Mouse (Mus musculus): ENCODE data around the gene AL731706.2.
"Not testable (repeated sequence)": the region's sequence is repeated elsewhere in the genome, so short reads cannot be mapped to it uniquely, and the experiment has no call there.

The AL731706.2 gene

GRCm38 (mm10) chr2:136885579-136885978 is at the start of gene AL731706.2:
Gene AL731706.2, minus strand, starts transcription at chr2:136885679.
- CTCF ChIA-PET: no interaction called here
- POLR2A ChIA-PET: no interaction called here

- ChIA-PET POLR2A (interaction anchor here in 1 of 4 experiments (2.3 kb wide), 1 partner anchor 30 kb away, joined by 22 read pairs; the partner anchor contains the start of genes AL731706.1, Mkks and Slx4ip), CTCF (no interaction called here)
These were observed 35.5 kb upstream of the AL731706.2 start for GRCm38 (mm10) chr2:136921003-136921408.

- POLR2A ChIA-PET: interaction anchor here in 3 of 4 experiments (1.1 to 2.3 kb wide), 5 partner anchors 20 to 30 kb away, joined by 4 to 22 read pairs (median 6); partner anchors contain the start of genes AL731706.1 (in 3 of the 3), Mkks (in 3 of the 3) and Slx4ip (in 3 of the 3)
- CTCF ChIA-PET: no interaction called here
These were observed 34.9 kb upstream of the AL731706.2 start for GRCm38 (mm10) chr2:136920257-136920993.

- CTCF ChIA-PET: interaction anchor here in 1 of 4 experiments (0.6 kb wide), 1 partner anchor 433 kb away, joined by 3 read pairs; no protein-coding TSS in a partner anchor
- POLR2A ChIA-PET: interaction anchor here in 3 of 4 experiments (0.5 to 2.3 kb wide), 5 partner anchors 19 to 28 kb away, joined by 4 to 22 read pairs (median 6); partner anchors contain the start of genes AL731706.1 (in 2 of the 3), Mkks (in 2 of the 3) and Slx4ip (in 2 of the 3)
These were observed 34.0 kb upstream of the AL731706.2 start for GRCm38 (mm10) chr2:136919433-136919832.

- POLR2A ChIA-PET: no interaction called here
- CTCF ChIA-PET: no interaction called here
These were observed 28.9 kb upstream of the AL731706.2 start for GRCm38 (mm10) chr2:136914334-136914902.

- POLR2A ChIA-PET: interaction anchor here in 2 of 4 experiments (0.5 to 2.4 kb wide), 4 partner anchors 21 to 886 kb away, joined by 4 to 11 read pairs (median 6); partner anchors contain the start of genes AL731706.1 (in 2 of the 2), Mkks (in 2 of the 2) and Slx4ip (in 2 of the 2)
- CTCF ChIA-PET: no interaction called here
These were observed 27.5 kb upstream of the AL731706.2 start for GRCm38 (mm10) chr2:136913021-136913420.

GRCm38 (mm10) chr2:136911958-136912411 is 26.5 kb upstream of the AL731706.2 start:
- ChIA-PET POLR2A (interaction anchor here in 3 of 4 experiments (0.8 to 2.4 kb wide), 5 partner anchors 19 to 27 kb away, joined by 3 to 11 read pairs (median 4); partner anchors contain the start of genes AL731706.1 (in 3 of the 3), Mkks (in 3 of the 3) and Slx4ip (in 2 of the 3)), CTCF (no interaction called here)

GRCm38 (mm10) chr2:136909298-136909697 is 23.8 kb upstream of the AL731706.2 start:
- ChIA-PET POLR2A (interaction anchor here in 1 of 4 experiments (1.1 kb wide), 1 partner anchor 17 kb away, joined by 3 read pairs; no protein-coding TSS in a partner anchor), CTCF (no interaction called here)

GRCm38 (mm10) chr2:136908596-136908995 is 23.1 kb upstream of the AL731706.2 start:
- ChIA-PET POLR2A (no interaction called here), CTCF (no interaction called here)

- POLR2A ChIA-PET: no interaction called here
- CTCF ChIA-PET: no interaction called here
These were observed 10.7 kb upstream of the AL731706.2 start for GRCm38 (mm10) chr2:136896131-136896530.

GRCm38 (mm10) chr2:136894494-136894893 is 9.0 kb upstream of the AL731706.2 start:
- ChIA-PET CTCF (no interaction called here), POLR2A (interaction anchor here in 1 of 4 experiments (0.6 to 0.7 kb wide), 2 partner anchors 293 to 1369 kb away, joined by 3 read pairs; no protein-coding TSS in a partner anchor)

- ChIA-PET CTCF (interaction anchor here in 1 of 4 experiments (0.8 kb wide), 1 partner anchor 21 kb away, joined by 3 read pairs; no protein-coding TSS in a partner anchor), POLR2A (interaction anchor here in 3 of 4 experiments (0.6 to 3.8 kb wide), 58 partner anchors 8 to 1235 kb away, joined by 3 to 34 read pairs (median 6); partner anchors contain the start of genes Snap25 (in 3 of the 3) and Jag1 (in 2 of the 3))
These were observed 6.5 kb upstream of the AL731706.2 start for GRCm38 (mm10) chr2:136891951-136892371.

- POLR2A ChIA-PET: interaction anchor here in 3 of 4 experiments (0.5 to 3.8 kb wide), 97 partner anchors 9 to 1245 kb away, joined by 3 to 34 read pairs (median 4); partner anchors contain the start of genes Jag1 (in 3 of the 3), Snap25 (in 3 of the 3) and Plcb4 (in 1 of the 3)
- CTCF ChIA-PET: interaction anchor here in 2 of 4 experiments (0.6 to 0.8 kb wide), 2 partner anchors 21 to 838 kb away, joined by 3 read pairs; no protein-coding TSS in a partner anchor
These were observed 5.8 kb upstream of the AL731706.2 start, which contains the start of the genes Slx4ip, AL731706.1 and Mkks for GRCm38 (mm10) chr2:136891068-136891950. Gene Slx4ip, plus strand, starts transcription at chr2:136891218. Gene AL731706.1, minus strand, starts transcription at chr2:136891389. Gene Mkks, minus strand, starts transcription at chr2:136891389.

- POLR2A ChIA-PET: interaction anchor here in 3 of 4 experiments (0.6 to 3.8 kb wide), 85 partner anchors 9 to 1244 kb away, joined by 3 to 34 read pairs (median 4); partner anchors contain the start of genes Jag1 (in 3 of the 3), Snap25 (in 3 of the 3) and Plcb4 (in 1 of the 3)
These were observed 5.2 kb upstream of the AL731706.2 start for GRCm38 (mm10) chr2:136890716-136891067.

GRCm38 (mm10) chr2:136886846-136887245 is 1.4 kb upstream of the AL731706.2 start:
- ChIA-PET POLR2A (interaction anchor here in 1 of 4 experiments (1.4 kb wide), 1 partner anchor 31 kb away, joined by 3 read pairs; no protein-coding TSS in a partner anchor), CTCF (no interaction called here)

More at GRCm38 (mm10) chr2:136890716-136891067, 5.2 kb upstream of the AL731706.2 start:
- CTCF ChIA-PET: not testable (repeated sequence)

GRCm38 (mm10) chr2:136854543-136855388 is 30.7 kb downstream of the AL731706.2 start:
- CTCF ChIA-PET: interaction anchor here in 1 of 4 experiments (0.6 kb wide), 1 partner anchor 681 kb away, joined by 3 read pairs; no protein-coding TSS in a partner anchor

GRCm38 (mm10) chr2:136850366-136850765 is 35.1 kb downstream of the AL731706.2 start:
- ChIA-PET POLR2A (interaction anchor here in 1 of 4 experiments (1.1 kb wide), 1 partner anchor 41 kb away, joined by 3 read pairs; the partner anchor contains the start of genes AL731706.1, Mkks and Slx4ip), CTCF (no interaction called here)

More at GRCm38 (mm10) chr2:136854543-136855388, 30.7 kb downstream of the AL731706.2 start:
- POLR2A ChIA-PET: interaction anchor here in 1 of 4 experiments (0.6 to 1.2 kb wide), 2 partner anchors 25 to 159 kb away, joined by 3 read pairs; no protein-coding TSS in a partner anchor

Measured in embryonic stem cell, embryonic (primary cell).